Mouse (Mus musculus): ENCODE measurements around the gene Polr1c. TPM values are rescaled to one million over a fixed set of nuclear protein-coding genes. Genes with fewer than 3 reads are reported as not detected.
A peak's percentile ranks its signal among the peaks of the same experiment; 100 is the strongest.

Gene Polr1c
- total and polyA plus RNA-seq, 3 experiments: 195 to 197 TPM; not detected in 1

DNA sequence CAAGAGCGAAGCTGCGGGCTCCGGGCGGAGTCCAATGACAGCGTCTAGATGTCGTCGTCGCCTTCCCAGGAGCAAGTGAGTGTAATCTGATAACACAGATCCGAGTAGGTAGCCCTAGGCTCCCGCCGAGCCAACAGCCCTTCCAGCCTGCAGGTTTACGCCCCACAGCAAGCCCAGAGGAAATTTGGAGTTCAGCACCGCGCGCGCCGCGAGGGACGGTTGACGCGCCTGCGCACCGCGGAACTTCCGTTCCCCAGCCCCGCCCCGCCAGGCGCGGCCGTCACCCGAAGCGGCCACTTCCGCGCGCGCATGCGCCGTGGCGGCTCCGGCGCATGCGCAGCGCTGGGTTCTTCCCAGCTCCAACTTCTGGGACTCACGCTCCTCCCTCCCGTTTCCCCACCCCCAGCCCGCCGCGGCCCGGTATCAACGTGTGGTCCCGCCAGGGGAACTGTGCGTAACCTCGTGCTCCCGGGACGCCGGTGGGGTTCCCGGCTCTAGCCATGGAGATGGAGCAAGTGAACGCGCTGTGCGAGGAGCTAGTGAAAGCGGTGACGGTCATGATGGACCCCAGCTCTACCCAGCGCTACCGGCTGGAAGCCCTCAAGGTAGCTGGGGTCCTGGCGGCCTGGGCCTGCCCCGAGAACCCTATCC lies 45.3 kb downstream of the Polr1c start, which contains the start of the genes Polh and Xpo5 (continued):
- TF ChIP-seq UBTF (IDR thresholded peaks at IDR 0.05; ENCODE audit: borderline replicate concordance, insufficient read depth, low read depth, low read length) (0 out of 2 replicates have a peak, but pooled peaks have one; percentile 36), ETS1 (IDR thresholded peaks at IDR 0.05; ENCODE audit: low read depth, low read length) (peak; percentile 60), SMC3 (IDR thresholded peaks at IDR 0.05; ENCODE audit: low read depth, low read length) (no peak), ZNF384 (IDR thresholded peaks at IDR 0.05; ENCODE audit: low read depth, low read length) (no peak)

DNA sequence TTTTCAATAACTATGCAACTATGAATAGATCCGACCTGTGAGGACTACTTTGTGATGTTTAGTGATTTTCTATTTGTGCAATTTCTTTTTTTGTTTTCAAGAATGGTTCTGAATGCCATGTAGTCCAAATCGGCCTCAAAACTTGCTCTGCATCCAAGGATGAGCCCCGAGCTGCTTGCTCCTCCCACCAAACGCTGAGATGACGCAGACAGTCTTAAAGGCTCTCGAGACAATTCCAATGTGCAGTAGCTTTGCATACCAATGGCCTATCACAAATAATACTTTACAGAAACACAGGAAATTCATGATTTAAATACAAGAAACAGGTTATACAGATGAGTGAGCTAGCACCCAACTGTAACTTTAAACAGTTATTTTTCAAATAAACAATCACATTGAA lies 46.7 kb downstream of the Polr1c start:
- Histone ChIP-seq H3K27me3 (ENCODE audit: control insufficient read depth in 1 of 2, insufficient read depth in 2 of 2, low read length in 2 of 2) (no peaks in the 10 kb centered on the region), H3K9ac (ENCODE audit: control insufficient read depth, low read depth, low read length, poor library complexity, severe bottlenecking) (peak overlapping the region; percentile 78), H3K27ac (ENCODE audit: control insufficient read depth, low read depth, low read length) (no peak overlapping the region), H3K79me2 (ENCODE audit: control insufficient read depth, insufficient read depth, low read length, poor library complexity) (peaks cover 45% of the 10 kb centered on the region), H3K36me3 (ENCODE audit: control insufficient read depth in 1 of 2, insufficient read depth in 2 of 2, low read length in 2 of 2) (peaks cover 9 to 19% of the 10 kb centered on the region in 2 experiments), H3K4me3 (ENCODE audit: control insufficient read depth in 1 of 2, insufficient read depth in 1 of 2, low read depth in 2 of 2, low read length in 2 of 2) (peak overlapping the region; percentile 21 to 71; a peak in 3 of 4 replicates), H3K9me3 (replicated peaks; ENCODE audit: insufficient read depth, low read length) (no peaks in the 10 kb centered on the region), H3K4me1 (ENCODE audit: control insufficient read depth in 1 of 2, insufficient read depth in 2 of 2, low read length in 2 of 2) (peaks cover 7 to 8% of the 10 kb centered on the region in 2 experiments; a peak in 3 of 4 replicates)
- peak; percentile 77 for DNase-seq (ENCODE audit: low read depth, low spot score)
- TF ChIP-seq TBP (IDR thresholded peaks at IDR 0.05; ENCODE audit: low read depth, low read length) (0 out of 2 replicates have a peak, but pooled peaks have one; percentile 48), ZMIZ1 (IDR thresholded peaks at IDR 0.05; ENCODE audit: low read depth, low read length) (no peak), RAD21 (IDR thresholded peaks at IDR 0.05; ENCODE audit: low read depth, low read length) (no peak), ETS1 (IDR thresholded peaks at IDR 0.05; ENCODE audit: low read depth, low read length) (no peak), NRF1 (IDR thresholded peaks at IDR 0.05; ENCODE audit: insufficient read depth, low read depth, low read length, poor library complexity, severe bottlenecking) (no peak), E2F4 (IDR thresholded peaks at IDR 0.05; ENCODE audit: borderline replicate concordance, low read depth, low read length) (no peak), POLR2A (IDR thresholded peaks at IDR 0.05; ENCODE audit: control insufficient read depth in 1 of 2, insufficient read depth in 1 of 2, low read depth in 1 of 2, low read length in 2 of 2, poor library complexity in 1 of 2) (0 out of 4 replicates have a peak, but pooled peaks of 1 of the 2 experiments have one; percentile 19)

Other genes with a start within 250 kb of the Polr1c start
- 16.1 and 39.4 TPM in 2 replicates for gene Vegfa, start 215.7 kb downstream of the Polr1c start, total RNA-seq (2012; rRNA removed)
- 10 to 100 TPM in 1 of 2 experiments, not detected in 1; 38.6 TPM for gene Vegfa, start 215.7 kb downstream of the Polr1c start, polyA plus RNA-seq (2012; ENCODE audit: insufficient read depth in 1 of 2, insufficient read length in 2 of 2, low read depth in 1 of 2, low replicate concordance in 2 of 2, missing spikeins in 1 of 2)
- 177 and 181 TPM in 2 replicates for gene Mrps18a, start 137.1 kb downstream of the Polr1c start, total RNA-seq (2012; rRNA removed)
- 100 to 1,000 TPM in 1 of 2 experiments, not detected in 1; 159 TPM for gene Mrps18a, start 137.1 kb downstream of the Polr1c start, polyA plus RNA-seq (2012; ENCODE audit: insufficient read depth in 1 of 2, insufficient read length in 2 of 2, low read depth in 1 of 2, low replicate concordance in 2 of 2, missing spikeins in 1 of 2)
- gene Rsph9, start 103.8 kb downstream of the Polr1c start, total RNA-seq (2012; rRNA removed): not detected in 2 replicates
- gene Rsph9, start 103.8 kb downstream of the Polr1c start, polyA plus RNA-seq (2012; ENCODE audit: insufficient read depth in 1 of 2, insufficient read length in 2 of 2, low read depth in 1 of 2, low replicate concordance in 2 of 2, missing spikeins in 1 of 2): under 1 TPM in 1 of 2 experiments, not detected in 1; 0.29 TPM
- gene Mad2l1bp, start 94.5 kb downstream of the Polr1c start, total RNA-seq (2012; rRNA removed): 14.1 and 14.8 TPM in 2 replicates
- 10 to 100 TPM in 1 of 2 experiments, not detected in 1; 23.1 TPM for gene Mad2l1bp, start 94.5 kb downstream of the Polr1c start, polyA plus RNA-seq (2012; ENCODE audit: insufficient read depth in 1 of 2, insufficient read length in 2 of 2, low read depth in 1 of 2, low replicate concordance in 2 of 2, missing spikeins in 1 of 2)
- 18.1 and 27.5 TPM in 2 replicates for gene Gtpbp2, start 87.0 kb downstream of the Polr1c start, total RNA-seq (2012; rRNA removed)
- 10 to 100 TPM in 1 of 2 experiments, not detected in 1; 46.7 TPM for gene Gtpbp2, start 87.0 kb downstream of the Polr1c start, polyA plus RNA-seq (2012; ENCODE audit: insufficient read depth in 1 of 2, insufficient read length in 2 of 2, low read depth in 1 of 2, low replicate concordance in 2 of 2, missing spikeins in 1 of 2)
- gene Polh, start 45.4 kb downstream of the Polr1c start, total RNA-seq (2012; rRNA removed): 28.4 and 30.8 TPM in 2 replicates
- 10 to 100 TPM in 1 of 2 experiments, not detected in 1; 22.2 TPM for gene Polh, start 45.4 kb downstream of the Polr1c start, polyA plus RNA-seq (2012; ENCODE audit: insufficient read depth in 1 of 2, insufficient read length in 2 of 2, low read depth in 1 of 2, low replicate concordance in 2 of 2, missing spikeins in 1 of 2)
- gene Xpo5, start 45.3 kb downstream of the Polr1c start, total RNA-seq (2012; rRNA removed): 79.0 and 82.7 TPM in 2 replicates
- 10 to 100 TPM; 47.5 to 93.4 TPM for gene Xpo5, start 45.3 kb downstream of the Polr1c start, polyA plus RNA-seq (2012; ENCODE audit: insufficient read depth in 1 of 2, insufficient read length in 2 of 2, low read depth in 1 of 2, low replicate concordance in 2 of 2, missing spikeins in 1 of 2)
- 18.9 and 20.8 TPM in 2 replicates for gene Yipf3, start within 50 bp of the Polr1c start, total RNA-seq (2012; rRNA removed)
- gene Yipf3, start within 50 bp of the Polr1c start, polyA plus RNA-seq (2012; ENCODE audit: insufficient read depth in 1 of 2, insufficient read length in 2 of 2, low read depth in 1 of 2, low replicate concordance in 2 of 2, missing spikeins in 1 of 2): 10 to 100 TPM in 1 of 2 experiments, not detected in 1; 86.5 TPM
- gene Lrrc73, start 5.5 kb upstream of the Polr1c start, total RNA-seq (2012; rRNA removed): 0.72 and 1.2 TPM in 2 replicates
- 1 to 10 TPM in 1 of 2 experiments, not detected in 1; 3.5 TPM for gene Lrrc73, start 5.5 kb upstream of the Polr1c start, polyA plus RNA-seq (2012; ENCODE audit: insufficient read depth in 1 of 2, insufficient read length in 2 of 2, low read depth in 1 of 2, low replicate concordance in 2 of 2, missing spikeins in 1 of 2)
- 11.0 and 12.9 TPM in 2 replicates for gene Tjap1, start 35.0 kb upstream of the Polr1c start, total RNA-seq (2012; rRNA removed)
- 10 to 100 TPM in 1 of 2 experiments, not detected in 1; 41.2 TPM for gene Tjap1, start 35.0 kb upstream of the Polr1c start, polyA plus RNA-seq (2012; ENCODE audit: insufficient read depth in 1 of 2, insufficient read length in 2 of 2, low read depth in 1 of 2, low replicate concordance in 2 of 2, missing spikeins in 1 of 2)
- not detected in 2 replicates for gene Dlk2, start 49.4 kb upstream of the Polr1c start, total RNA-seq (2012; rRNA removed)
- gene Dlk2, start 49.4 kb upstream of the Polr1c start, polyA plus RNA-seq (2012; ENCODE audit: insufficient read depth in 1 of 2, insufficient read length in 2 of 2, low read depth in 1 of 2, low replicate concordance in 2 of 2, missing spikeins in 1 of 2): under 1 TPM in 1 of 2 experiments, not detected in 1; 0.07 TPM
- gene Abcc10, start 80.3 kb upstream of the Polr1c start, total RNA-seq (2012; rRNA removed): 2.8 and 4.0 TPM in 2 replicates
- gene Abcc10, start 80.3 kb upstream of the Polr1c start, polyA plus RNA-seq (2012; ENCODE audit: insufficient read depth in 1 of 2, insufficient read length in 2 of 2, low read depth in 1 of 2, low replicate concordance in 2 of 2, missing spikeins in 1 of 2): 1 to 10 TPM in 1 of 2 experiments, not detected in 1; 6.2 TPM
- gene Zfp318, start 135.7 kb upstream of the Polr1c start, total RNA-seq (2012; rRNA removed): 7.9 and 8.1 TPM in 2 replicates
- 10 to 100 TPM; 21.3 to 36.8 TPM for gene Zfp318, start 135.7 kb upstream of the Polr1c start, polyA plus RNA-seq (2012; ENCODE audit: insufficient read depth in 1 of 2, insufficient read length in 2 of 2, low read depth in 1 of 2, low replicate concordance in 2 of 2, missing spikeins in 1 of 2)
- not detected in 2 replicates for gene Crip3, start 180.9 kb upstream of the Polr1c start, total RNA-seq (2012; rRNA removed)
- gene Crip3, start 180.9 kb upstream of the Polr1c start, polyA plus RNA-seq (2012; ENCODE audit: insufficient read depth in 1 of 2, insufficient read length in 2 of 2, low read depth in 1 of 2, low replicate concordance in 2 of 2, missing spikeins in 1 of 2): not detected
- not detected in 2 replicates for gene Slc22a7, start 190.4 kb upstream of the Polr1c start, total RNA-seq (2012; rRNA removed)
- gene Slc22a7, start 190.4 kb upstream of the Polr1c start, polyA plus RNA-seq (2012; ENCODE audit: insufficient read depth in 1 of 2, insufficient read length in 2 of 2, low read depth in 1 of 2, low replicate concordance in 2 of 2, missing spikeins in 1 of 2): not detected
- gene Ttbk1, start 239.6 kb upstream of the Polr1c start, total RNA-seq (2012; rRNA removed): not detected in 2 replicates
- gene Ttbk1, start 239.6 kb upstream of the Polr1c start, polyA plus RNA-seq (2012; ENCODE audit: insufficient read depth in 1 of 2, insufficient read length in 2 of 2, low read depth in 1 of 2, low replicate concordance in 2 of 2, missing spikeins in 1 of 2): under 1 TPM in 1 of 2 experiments, not detected in 1; 0.08 TPM
- gene Dnph1, start 248.7 kb upstream of the Polr1c start, total RNA-seq (2012; rRNA removed): 37.2 and 40.8 TPM in 2 replicates
- gene Dnph1, start 248.7 kb upstream of the Polr1c start, polyA plus RNA-seq (2012; ENCODE audit: insufficient read depth in 1 of 2, insufficient read length in 2 of 2, low read depth in 1 of 2, low replicate concordance in 2 of 2, missing spikeins in 1 of 2): 10 to 100 TPM in 1 of 2 experiments, not detected in 1; 86.5 TPM

Data from MEL (cell line).